Mouse (Mus musculus) limb, embryonic 11.5 days (tissue): ENCODE results near the gene AB124611. TPM values are rescaled to one million over a fixed set of nuclear protein-coding genes. Genes with fewer than 3 reads are reported as not detected.

Experiments used
- ATAC-seq: fragments of 200-750 bp; cut with Nextera tagmentation; 2 replicates; pipeline ENCODE4 v1.8.0; 2017; ENCODE audit warnings: low read depth; ENCODE audit not compliant: insufficient number of reproducible peaks, low FRiP score, low TSS enrichment
- DNase-seq: peaks from one replicate; pipeline ENCODE4 v3.0.0-alpha.2; 2015; ENCODE audit warnings: low spot score
- H3K27ac ChIP-seq: fragments of 300-500 bp; sonication (generic); replicated peaks from 2 replicates; pipeline ENCODE4 v1.5.1; 2014; ENCODE audit warnings: low read depth, mild to moderate bottlenecking, low read length
- H3K27me3 ChIP-seq: fragments of 300-500 bp; sonication (generic); 2 replicates; pipeline ENCODE4 v1.6.1; 2014; ENCODE audit warnings: mild to moderate bottlenecking, low read length, mixed read lengths; ENCODE audit not compliant: control insufficient read depth, insufficient read depth
- H3K36me3 ChIP-seq: fragments of 300-500 bp; sonication (generic); 2 replicates; pipeline ENCODE4 v1.6.1; 2014; ENCODE audit warnings: mild to moderate bottlenecking, low read length, moderate library complexity, mixed read lengths; ENCODE audit not compliant: control insufficient read depth, insufficient read depth
- H3K4me1 ChIP-seq: fragments of 300-500 bp; sonication (generic); 2 replicates; pipeline ENCODE4 v1.6.1; 2014; ENCODE audit warnings: low read length, mixed read lengths; ENCODE audit not compliant: control insufficient read depth, insufficient read depth
- H3K4me2 ChIP-seq: fragments of 300-500 bp; sonication (generic); 2 replicates; pipeline ENCODE4 v1.6.1; 2014; ENCODE audit warnings: low read depth, mild to moderate bottlenecking, moderate library complexity; ENCODE audit not compliant: severe bottlenecking
- H3K4me3 ChIP-seq: fragments of 300-500 bp; sonication (generic); 2 replicates; pipeline ENCODE4 v1.5.1; 2014; ENCODE audit warnings: low read depth, low read length
- H3K9ac ChIP-seq: fragments of 300-500 bp; sonication (generic); 2 replicates; pipeline ENCODE4 v1.6.1; 2014; ENCODE audit warnings: mild to moderate bottlenecking, low read length
- H3K9me3 ChIP-seq: fragments of 300-500 bp; sonication (generic); 2 replicates; pipeline ENCODE4 v1.6.1; 2016; ENCODE audit warnings: low read length; ENCODE audit not compliant: control insufficient read depth
- WGBS: fragments of 180-500 bp; shearing (Covaris S2); extraction: QIAGEN DNeasy Blood & Tissue Kit; methylation state at CpG from one replicate; pipeline ENCODE4 v1.1.7; 2014; 5-methylcytosine and 5-hydroxymethylcytosine counted together
- polyA plus RNA-seq: library from polyadenylated mRNA; unstranded; fragments of >200 nt; fragmentation: Nextera tagmentation; extraction: Ambion mirVana; gene quantifications from 2 replicates; pipeline ENCODE4 v1.2.1, GENCODE M21; 2014

Gene AB124611
- polyA plus RNA-seq, 1 experiment from 2014 or later: 2.5 TPM

- no peak for DNase-seq
- H3K36me3 ChIP-seq: peaks cover 6% of the 10 kb centered on the region
These were observed 38.4 kb downstream of the AB124611 start for GRCm38 (mm10) chr9:21564420-21564819.

GRCm38 (mm10) chr9:21565004-21565586 is 39.1 kb downstream of the AB124611 start:
- H3K36me3 ChIP-seq: peaks cover 6% of the 10 kb centered on the region
- H3K4me3 ChIP-seq: no peak overlapping the region
- ATAC-seq (no peak), DNase-seq (no peak)
- 94% methylated on average over 4 of the region's 4 CpGs for WGBS
- H3K4me1 ChIP-seq: no peaks in the 10 kb centered on the region
- H3K27ac ChIP-seq: no peak overlapping the region
- H3K27me3 ChIP-seq: no peaks in the 10 kb centered on the region
- H3K9ac ChIP-seq: no peak overlapping the region
- no peak overlapping the region for H3K4me2 ChIP-seq
- H3K9me3 ChIP-seq: no peaks in the 10 kb centered on the region

More at GRCm38 (mm10) chr9:21564420-21564819, 38.4 kb downstream of the AB124611 start:
- H3K4me2 ChIP-seq: no peak overlapping the region
- ATAC-seq: no peak
- no peak overlapping the region for H3K4me3 ChIP-seq
- H3K4me1 ChIP-seq: no peaks in the 10 kb centered on the region
- H3K9me3 ChIP-seq: no peaks in the 10 kb centered on the region
- H3K27ac ChIP-seq: no peak overlapping the region
- WGBS: 78% methylated on average over 1 of the region's 1 CpGs
- H3K9ac ChIP-seq: no peak overlapping the region
- H3K27me3 ChIP-seq: no peaks in the 10 kb centered on the region

- Histone ChIP-seq H3K9me3 (no peaks in the 10 kb centered on the region), H3K27me3 (no peaks in the 10 kb centered on the region), H3K36me3 (peaks cover 12% of the 10 kb centered on the region), H3K9ac (no peak overlapping the region), H3K4me2 (no peak overlapping the region), H3K4me1 (no peaks in the 10 kb centered on the region), H3K4me3 (no peak overlapping the region), H3K27ac (no peak overlapping the region)
- 89% methylated on average over 1 of the region's 1 CpGs for WGBS
- no peak for ATAC-seq
- DNase-seq: no peak
These were observed 40.6 kb downstream of the AB124611 start for GRCm38 (mm10) chr9:21566538-21566937.

GRCm38 (mm10) chr9:21567051-21567450 is 41.1 kb downstream of the AB124611 start:
- Histone ChIP-seq H3K36me3 (peaks cover 12% of the 10 kb centered on the region), H3K4me1 (no peaks in the 10 kb centered on the region), H3K27ac (no peak overlapping the region), H3K9me3 (no peaks in the 10 kb centered on the region), H3K4me3 (no peak overlapping the region), H3K27me3 (no peaks in the 10 kb centered on the region), H3K9ac (no peak overlapping the region), H3K4me2 (no peak overlapping the region)
- DNase-seq: no peak
- no peak for ATAC-seq
- 88% methylated on average over 2 of the region's 2 CpGs for WGBS

- no peak overlapping the region for H3K4me2 ChIP-seq
- H3K4me1 ChIP-seq: no peaks in the 10 kb centered on the region
- DNase-seq: no peak
- no peaks in the 10 kb centered on the region for H3K27me3 ChIP-seq
- no peak overlapping the region for H3K27ac ChIP-seq
- no peaks in the 10 kb centered on the region for H3K9me3 ChIP-seq
- no peak for ATAC-seq
- H3K9ac ChIP-seq: no peak overlapping the region
- WGBS: 89% methylated on average over 8 of the region's 8 CpGs
- no peak overlapping the region for H3K4me3 ChIP-seq
- H3K36me3 ChIP-seq: peaks cover 16% of the 10 kb centered on the region
These were observed 42.8 kb downstream of the AB124611 start for GRCm38 (mm10) chr9:21568657-21569255.

GRCm38 (mm10) chr9:21574012-21574801 is 48.2 kb downstream of the AB124611 start:
- no peak for DNase-seq
- Histone ChIP-seq H3K4me2 (no peak overlapping the region), H3K4me1 (no peaks in the 10 kb centered on the region), H3K4me3 (no peak overlapping the region), H3K27ac (no peak overlapping the region), H3K9me3 (no peaks in the 10 kb centered on the region), H3K9ac (no peak overlapping the region), H3K27me3 (no peaks in the 10 kb centered on the region), H3K36me3 (peaks cover 33% of the 10 kb centered on the region)
- 93% methylated on average over 8 of the region's 8 CpGs for whole genome bisulfite sequencing
- no peak for ATAC-seq

GRCm38 (mm10) chr9:21575253-21575652 is 49.3 kb downstream of the AB124611 start:
- peaks cover 37% of the 10 kb centered on the region for H3K36me3 ChIP-seq
- ATAC-seq: no peak
- WGBS: 94% methylated on average over 10 of the region's 10 CpGs

GRCm38 (mm10) chr9:21576286-21576685 is 50.3 kb downstream of the AB124611 start:
- H3K4me1 ChIP-seq: no peaks in the 10 kb centered on the region
- peaks cover 40% of the 10 kb centered on the region for H3K36me3 ChIP-seq
- no peak overlapping the region for H3K27ac ChIP-seq
- 91% methylated on average over 1 of the region's 1 CpGs for WGBS
- no peak overlapping the region for H3K4me2 ChIP-seq
- no peak overlapping the region for H3K9ac ChIP-seq
- no peak for ATAC-seq
- H3K4me3 ChIP-seq: no peak overlapping the region
- no peaks in the 10 kb centered on the region for H3K27me3 ChIP-seq
- H3K9me3 ChIP-seq: no peaks in the 10 kb centered on the region
- DNase-seq: no peak

More at GRCm38 (mm10) chr9:21575253-21575652, 49.3 kb downstream of the AB124611 start:
- no peaks in the 10 kb centered on the region for H3K9me3 ChIP-seq
- no peaks in the 10 kb centered on the region for H3K27me3 ChIP-seq
- no peak for DNase-seq
- H3K4me1 ChIP-seq: no peaks in the 10 kb centered on the region
- no peak overlapping the region for H3K4me2 ChIP-seq
- H3K9ac ChIP-seq: no peak overlapping the region
- H3K27ac ChIP-seq: no peak overlapping the region
- H3K4me3 ChIP-seq: no peak overlapping the region
